Mouse (Mus musculus): ENCODE data around the gene Olfr718-ps1.

Olfr718-ps1 gene

GRCm38 (mm10) chr5:143130342-143130741, 17.0 kb downstream of the Olfr718-ps1 start:
- ATAC-seq (ENCODE audit: insufficient number of reproducible peaks, low FRiP score, low TSS enrichment), result no peak

- ATAC-seq (ENCODE audit: insufficient number of reproducible peaks, low FRiP score, low TSS enrichment), result no peak
Observed at GRCm38 (mm10) chr5:143129101-143129500, 18.3 kb downstream of the Olfr718-ps1 start.

- ATAC-seq (ENCODE audit: insufficient number of reproducible peaks, low FRiP score, low TSS enrichment), result peak; percentile 68; the same call in 1 of the 2 replicates
Observed at GRCm38 (mm10) chr5:143127837-143128236, 19.5 kb downstream of the Olfr718-ps1 start.

- no peak for ATAC-seq (ENCODE audit: insufficient number of reproducible peaks, low FRiP score, low TSS enrichment)
Observed at GRCm38 (mm10) chr5:143126908-143127307, 20.5 kb downstream of the Olfr718-ps1 start.

- no peak for ATAC-seq (ENCODE audit: insufficient number of reproducible peaks, low FRiP score, low TSS enrichment)
Observed at GRCm38 (mm10) chr5:143126089-143126488, 21.3 kb downstream of the Olfr718-ps1 start.

GRCm38 (mm10) chr5:143125601-143126000, 21.8 kb downstream of the Olfr718-ps1 start:
- no peak for ATAC-seq (ENCODE audit: insufficient number of reproducible peaks, low FRiP score, low TSS enrichment)

GRCm38 (mm10) chr5:143124805-143125378, 22.5 kb downstream of the Olfr718-ps1 start:
- ATAC-seq (ENCODE audit: insufficient number of reproducible peaks, low FRiP score, low TSS enrichment), result no peak

GRCm38 (mm10) chr5:143122673-143123072, 24.7 kb downstream of the Olfr718-ps1 start:
- ATAC-seq (ENCODE audit: insufficient number of reproducible peaks, low FRiP score, low TSS enrichment), result no peak

GRCm38 (mm10) chr5:143122125-143122524, 25.3 kb downstream of the Olfr718-ps1 start:
- no peak for ATAC-seq (ENCODE audit: insufficient number of reproducible peaks, low FRiP score, low TSS enrichment)

GRCm38 (mm10) chr5:143112281-143113246, 34.8 kb downstream of the Olfr718-ps1 start, which contains the start of gene Rnf216:
Rnf216 (minus strand) TSS chr5:143112994.
- peak; percentile 96 for ATAC-seq (ENCODE audit: insufficient number of reproducible peaks, low FRiP score, low TSS enrichment)

GRCm38 (mm10) chr5:143106842-143107241, 40.5 kb downstream of the Olfr718-ps1 start:
- ATAC-seq (ENCODE audit: insufficient number of reproducible peaks, low FRiP score, low TSS enrichment), result no peak

GRCm38 (mm10) chr5:143103231-143103630, 44.1 kb downstream of the Olfr718-ps1 start:
- no peak for ATAC-seq (ENCODE audit: insufficient number of reproducible peaks, low FRiP score, low TSS enrichment)

GRCm38 (mm10) chr5:143101626-143102025, 45.8 kb downstream of the Olfr718-ps1 start:
- ATAC-seq (ENCODE audit: insufficient number of reproducible peaks, low FRiP score, low TSS enrichment), result no peak

GRCm38 (mm10) chr5:143095256-143095655, 52.1 kb downstream of the Olfr718-ps1 start:
- ATAC-seq (ENCODE audit: insufficient number of reproducible peaks, low FRiP score, low TSS enrichment), result no peak

- no peak for ATAC-seq (ENCODE audit: insufficient number of reproducible peaks, low FRiP score, low TSS enrichment)
Observed at GRCm38 (mm10) chr5:143092891-143093290, 54.5 kb downstream of the Olfr718-ps1 start.

- no peak for ATAC-seq (ENCODE audit: insufficient number of reproducible peaks, low FRiP score, low TSS enrichment)
Observed at GRCm38 (mm10) chr5:143084898-143085297, 62.5 kb downstream of the Olfr718-ps1 start.
